Mouse (Mus musculus) spleen, adult 2 months (tissue): ENCODE measurements around the gene Hist1h2bf.
A peak's percentile ranks its signal among the peaks of the same experiment; 100 is the strongest.

ENCODE experiments used
- CTCF ChIP-seq: fragments of 200-500 bp; IDR thresholded peaks from 2 replicates; pipeline ENCODE4 v1.5.1; 2011; ENCODE audit warnings: mild to moderate bottlenecking, inconsistent platforms; ENCODE audit not compliant: insufficient read depth, insufficient read length, insufficient replicate concordance; ENCODE audit errors: extremely low read depth
- POLR2A ChIP-seq: fragments of 200-500 bp; IDR thresholded peaks from 2 replicates; pipeline ENCODE4 v1.6.1; 2011; ENCODE audit warnings: low read depth, low read length, inconsistent platforms

DNA sequence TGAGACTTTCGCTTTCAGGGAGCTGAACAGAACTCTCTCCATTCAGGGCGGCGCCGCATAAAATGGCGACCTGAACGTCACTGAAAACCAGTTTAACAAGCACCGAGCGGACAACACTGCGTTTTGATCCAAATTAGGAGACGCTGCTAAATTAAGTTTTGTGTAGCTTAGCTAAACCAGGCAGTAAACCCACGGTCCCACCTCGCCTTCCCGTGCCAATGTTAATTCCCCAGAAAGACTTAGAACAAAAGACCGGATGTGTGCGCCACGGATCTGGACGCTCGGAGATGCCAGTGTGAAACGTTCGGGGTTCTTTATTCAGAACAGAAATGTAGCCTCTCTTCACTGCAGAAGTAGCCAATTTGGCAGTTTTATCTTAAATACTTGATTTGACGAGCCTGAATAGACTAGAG, 11.0 kb upstream of the Hist1h2bf start:
- no peak for TF ChIP-seq CTCF
- peak; percentile 73 for TF ChIP-seq POLR2A
